Mouse (Mus musculus): ENCODE data around the gene Nr3c2.

DNA sequence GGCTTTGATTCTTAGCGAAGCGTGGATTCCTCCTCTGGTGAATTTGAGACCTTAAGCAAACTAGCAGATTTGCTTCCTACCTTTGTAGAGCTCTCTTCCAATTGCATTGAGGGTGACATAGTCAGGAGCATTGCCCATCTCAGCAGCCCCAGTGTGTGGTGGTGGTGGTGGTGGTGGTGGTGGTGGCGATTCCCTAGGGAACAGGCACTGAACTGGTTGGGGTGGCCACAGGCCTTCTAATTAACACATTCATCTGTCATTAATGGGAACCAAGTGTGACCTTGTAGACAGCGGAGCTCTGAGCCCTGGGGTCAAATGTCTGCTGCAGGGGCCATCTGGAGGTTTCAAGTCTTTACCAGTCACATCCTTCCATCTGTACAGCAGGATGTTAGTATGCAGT, 277.1 kb downstream of the Nr3c2 start:
- no peak for TF ChIP-seq CTCF (IDR thresholded peaks at IDR 0.05; ENCODE audit: extremely low read depth, insufficient read depth, insufficient read length, insufficient replicate concordance)
- no peak for TF ChIP-seq POLR2A (IDR thresholded peaks at IDR 0.05; ENCODE audit: low read depth, low read length)

Data from spleen, adult 2 months (tissue).